Mouse (Mus musculus) frontal cortex, postnatal 25 days (tissue): ENCODE results near the gene Ube2n.
"Not testable (repeated sequence)": the region's sequence is repeated elsewhere in the genome, so short reads cannot be mapped to it uniquely, and the experiment has no call there.

Source experiments
- DNase-seq, 2 experiments: peaks; one replicate each; pipeline ENCODE4 v3.0.0; 2022; ENCODE audit warnings: low spot score in 2 of 2

Ube2n gene

GRCm38 (mm10) chr10:95525871-95526270 is 10.9 kb downstream of the Ube2n start:
- no peak for DNase-seq

- DNase-seq, result no peak
These were observed 11.7 kb downstream of the Ube2n start for GRCm38 (mm10) chr10:95526495-95527122.

GRCm38 (mm10) chr10:95530551-95531121 is 15.7 kb downstream of the Ube2n start:
- no peak for DNase-seq

GRCm38 (mm10) chr10:95532916-95533315 is 18.0 kb downstream of the Ube2n start:
- no peak for DNase-seq

GRCm38 (mm10) chr10:95533382-95533781 is 18.4 kb downstream of the Ube2n start:
- DNase-seq, result no peak

- no peak for DNase-seq
These were observed 20.7 kb downstream of the Ube2n start for GRCm38 (mm10) chr10:95535399-95536221.

- no peak for DNase-seq
These were observed 21.2 kb downstream of the Ube2n start for GRCm38 (mm10) chr10:95536222-95536541.

- DNase-seq, result no peak
These were observed 24.3 kb downstream of the Ube2n start for GRCm38 (mm10) chr10:95539260-95539659.

- DNase-seq, result no peak
These were observed 24.9 kb downstream of the Ube2n start for GRCm38 (mm10) chr10:95539841-95540240.

- no peak for DNase-seq
These were observed 28.0 kb downstream of the Ube2n start for GRCm38 (mm10) chr10:95542916-95543315.

GRCm38 (mm10) chr10:95543377-95543776 is 28.4 kb downstream of the Ube2n start:
- no peak for DNase-seq

GRCm38 (mm10) chr10:95544004-95544403 is 29.1 kb downstream of the Ube2n start:
- DNase-seq, result no peak

- no peak for DNase-seq
These were observed 29.7 kb downstream of the Ube2n start for GRCm38 (mm10) chr10:95544651-95545050.

- no peak for DNase-seq
These were observed 30.1 kb downstream of the Ube2n start for GRCm38 (mm10) chr10:95545051-95545450.

- DNase-seq, result no peak
These were observed 31.2 kb downstream of the Ube2n start for GRCm38 (mm10) chr10:95546178-95546577.

GRCm38 (mm10) chr10:95548154-95548826 is 33.3 kb downstream of the Ube2n start:
- no peak for DNase-seq

GRCm38 (mm10) chr10:95549080-95549479 is 34.1 kb downstream of the Ube2n start:
- not testable (repeated sequence) for DNase-seq

- DNase-seq, result no peak
These were observed 35.6 kb downstream of the Ube2n start for GRCm38 (mm10) chr10:95550506-95550905.

GRCm38 (mm10) chr10:95551752-95552151 is 36.8 kb downstream of the Ube2n start:
- no peak for DNase-seq

GRCm38 (mm10) chr10:95552326-95552725 is 37.4 kb downstream of the Ube2n start:
- DNase-seq, result no peak

- DNase-seq, result no peak
These were observed 40.9 kb downstream of the Ube2n start for GRCm38 (mm10) chr10:95555866-95556265.

GRCm38 (mm10) chr10:95557337-95557828 is 42.4 kb downstream of the Ube2n start:
- DNase-seq, result no peak
